Mouse (Mus musculus) lung, adult 2 months (tissue): ENCODE measurements around the gene Itga6.

Experiments
- CTCF ChIP-seq: fragments of 200-500 bp; IDR thresholded peaks from 2 replicates; pipeline ENCODE4 v1.5.1; 2011; ENCODE audit warnings: mild to moderate bottlenecking, low read length, control low read depth; ENCODE audit not compliant: insufficient read depth
- POLR2A ChIP-seq: fragments of 200-500 bp; IDR thresholded peaks from 2 replicates; pipeline ENCODE4 v1.6.1; 2011; ENCODE audit warnings: low read depth, mild to moderate bottlenecking, control low read depth, low read length, borderline replicate concordance; ENCODE audit errors: extremely low read depth

- no peak for TF ChIP-seq POLR2A
- peak; percentile 18; the same call in 1 of the 2 replicates for TF ChIP-seq CTCF
Measured at GRCm38 (mm10) chr2:71816391-71817041, 71.1 kb downstream of the Itga6 start.
